Mouse (Mus musculus): ENCODE data around the gene Tcf7l2.

DNA sequence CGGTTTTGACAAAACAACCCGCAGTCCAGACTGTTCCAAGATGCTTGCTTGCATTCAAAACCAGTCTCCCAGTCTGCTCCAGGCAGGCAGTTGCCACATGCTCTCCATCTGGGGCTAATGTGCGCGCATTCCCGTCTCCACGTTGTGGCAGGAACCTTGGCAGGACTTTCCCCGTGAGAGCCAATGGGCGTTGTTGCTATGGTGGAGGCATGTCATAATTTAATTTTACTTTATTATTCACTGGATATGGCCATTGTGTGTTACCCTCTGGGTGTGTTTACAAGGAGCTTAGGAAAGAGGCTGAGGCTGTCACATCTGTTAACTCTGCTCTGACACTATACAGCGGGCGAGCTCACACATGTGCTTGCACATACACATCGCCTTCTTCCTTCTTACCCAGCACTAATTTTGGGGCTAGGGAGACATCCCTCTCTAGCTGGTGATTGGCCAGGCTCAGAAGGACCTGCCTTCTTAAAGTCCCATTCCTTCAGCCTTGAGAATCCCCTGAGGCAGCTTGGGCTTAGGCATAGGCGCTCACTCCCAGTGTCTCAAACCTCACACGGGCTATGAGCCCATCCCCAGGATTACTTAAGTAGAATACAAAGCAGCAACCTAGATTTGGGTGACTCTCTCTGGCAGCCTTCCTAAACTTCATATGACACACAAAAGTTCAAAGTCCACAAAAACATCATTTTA is 139.2 kb downstream of the Tcf7l2 start:
- TF ChIP-seq MAFK (IDR thresholded peaks at IDR 0.05; ENCODE audit: insufficient read depth, low read depth, low read length) (no peak), CHD2 (IDR thresholded peaks at IDR 0.05; ENCODE audit: low read depth, low read length) (no peak), ZC3H11A (IDR thresholded peaks at IDR 0.05; ENCODE audit: borderline replicate concordance, low read depth, low read length) (no peak), HCFC1 (IDR thresholded peaks at IDR 0.05; ENCODE audit: borderline replicate concordance, insufficient read depth, low read length) (no peak)

Measured in ES-E14 (cell line).